Mouse (Mus musculus) lung, postnatal 0 days (tissue): ENCODE results near the gene Alg12.
A peak's percentile ranks its signal among the peaks of the same experiment; 100 is the strongest.

Source experiments
- CTCF ChIP-seq: IDR thresholded peaks from 2 replicates; pipeline ENCODE4 v1.5.1; 2016; ENCODE audit warnings: antibody characterized with exemption, mild to moderate bottlenecking
- EP300 ChIP-seq: IDR thresholded peaks from 2 replicates; pipeline ENCODE4 v1.6.1; 2016; ENCODE audit warnings: antibody characterized with exemption, mild to moderate bottlenecking, control low read depth

- no peak for TF ChIP-seq CTCF
- peak; percentile 86 for TF ChIP-seq EP300
Observed at GRCm38 (mm10) chr15:88867368-88868023, 48.4 kb upstream of the Alg12 start.
